Mouse (Mus musculus): ENCODE measurements around the gene Nudt14.

- TF ChIP-seq CTCF (IDR thresholded peaks at IDR 0.05; ENCODE audit: low read depth, low read length) (no peak), POLR2AphosphoS5 (IDR thresholded peaks at IDR 0.05; ENCODE audit: insufficient replicate concordance, low read depth, low read length) (no peak)
Observed at GRCm38 (mm10) chr12:112990706-112991405, 48.9 kb upstream of the Nudt14 start.

All from G1E (cell line).